Mouse (Mus musculus): ENCODE results near the gene Srpk2. TPM values are rescaled to one million over a fixed set of nuclear protein-coding genes. Genes with fewer than 3 reads are reported as not detected.

Gene Srpk2
- polyA plus RNA-seq, 1 experiment from 2014 or later: 112 TPM

DNA sequence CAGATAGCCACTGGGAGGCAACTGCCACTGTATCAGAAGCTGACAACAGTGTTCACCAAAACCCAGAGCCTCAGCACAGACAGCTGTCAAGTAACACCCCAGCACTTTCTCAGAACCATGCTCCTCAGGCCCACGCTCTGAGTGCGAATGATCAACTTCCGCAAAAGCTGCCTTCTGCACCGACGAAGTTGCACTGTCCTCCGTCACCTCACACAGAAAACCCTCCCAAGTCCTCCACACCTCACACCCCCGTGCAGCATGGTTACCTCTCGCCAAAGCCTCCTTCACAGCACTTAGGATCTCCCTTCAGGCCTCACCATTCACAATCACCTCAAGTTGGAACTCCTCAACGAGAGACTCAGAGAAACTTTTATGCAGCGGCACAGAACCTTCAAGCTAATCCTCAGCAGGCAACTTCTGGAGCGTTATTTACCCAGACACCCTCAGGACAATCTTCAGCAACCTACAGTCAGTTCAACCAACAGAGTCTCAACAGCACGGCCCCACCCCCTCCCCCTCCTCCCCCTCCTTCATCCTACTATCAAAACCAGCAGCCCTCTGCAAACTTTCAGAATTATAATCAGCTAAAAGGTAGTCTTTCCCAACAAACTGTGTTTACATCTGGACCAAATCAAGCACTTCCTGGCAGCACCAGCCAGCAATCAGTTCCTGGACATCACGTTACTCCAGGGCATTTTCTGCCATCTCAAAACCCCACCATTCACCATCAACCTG, 182.7 kb downstream of the Srpk2 start:
- WGBS: 73% methylated on average over 13 of the region's 13 CpGs
- Histone ChIP-seq H3K27me3 (ENCODE audit: control insufficient read depth, insufficient read depth, low read depth, low read length) (no peaks in the 10 kb centered on the region), H3K4me2 (ENCODE audit: low read length) (no peak overlapping the region), H3K4me1 (ENCODE audit: control insufficient read depth, insufficient read depth, low read length) (no peaks in the 10 kb centered on the region), H3K9me3 (replicated peaks; ENCODE audit: control insufficient read depth, low read length, poor library complexity, severe bottlenecking) (no peaks in the 10 kb centered on the region), H3K36me3 (ENCODE audit: control insufficient read depth, insufficient read depth, low read length) (peaks cover 40% of the 10 kb centered on the region), H3K9ac (ENCODE audit: low read depth, low read length) (no peak overlapping the region), H3K27ac (ENCODE audit: low read length) (no peak overlapping the region), H3K4me3 (ENCODE audit: low read depth, low read length) (no peak overlapping the region)
- ATAC-seq: 0 out of 2 replicates have a peak, but pooled peaks have one; percentile 24

DNA sequence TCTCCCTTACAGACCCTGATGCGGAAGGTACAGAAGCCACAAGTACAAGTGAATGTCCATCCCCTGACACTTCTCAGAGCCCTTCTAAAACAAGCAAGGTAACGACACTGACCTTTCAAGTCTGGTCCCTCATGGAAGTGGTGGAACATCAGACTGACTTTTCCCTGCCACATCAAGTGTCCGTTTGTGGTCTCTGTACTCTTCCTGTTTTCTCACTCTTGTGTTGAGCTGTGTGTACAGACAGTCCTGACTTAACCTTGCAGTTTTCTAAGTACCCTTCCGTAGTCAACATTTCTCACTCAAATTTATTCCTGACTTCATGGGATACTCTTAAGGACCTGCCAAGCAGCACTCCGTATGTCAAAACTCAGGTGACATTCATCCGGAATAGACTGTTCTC, 183.7 kb downstream of the Srpk2 start:
- no peak for ATAC-seq
- no peak overlapping the region for H3K27ac ChIP-seq (ENCODE audit: low read length)
- H3K36me3 ChIP-seq (ENCODE audit: control insufficient read depth, insufficient read depth, low read length): peaks cover 45% of the 10 kb centered on the region
- H3K4me1 ChIP-seq (ENCODE audit: control insufficient read depth, insufficient read depth, low read length): no peaks in the 10 kb centered on the region
- 89% methylated on average over 6 of the region's 6 CpGs for WGBS
- no peak overlapping the region for H3K4me3 ChIP-seq (ENCODE audit: low read depth, low read length)
- H3K9ac ChIP-seq (ENCODE audit: low read depth, low read length): no peak overlapping the region
- H3K9me3 ChIP-seq (replicated peaks; ENCODE audit: control insufficient read depth, low read length, poor library complexity, severe bottlenecking): no peaks in the 10 kb centered on the region
- no peaks in the 10 kb centered on the region for H3K27me3 ChIP-seq (ENCODE audit: control insufficient read depth, insufficient read depth, low read depth, low read length)
- H3K4me2 ChIP-seq (ENCODE audit: low read length): no peak overlapping the region

GRCm38 (mm10) chr5:23499257-23499656, 185.2 kb downstream of the Srpk2 start:
- ATAC-seq: no peak
- WGBS: 95% methylated on average over 16 of the region's 16 CpGs
- Histone ChIP-seq H3K27me3 (ENCODE audit: control insufficient read depth, insufficient read depth, low read depth, low read length) (no peaks in the 10 kb centered on the region), H3K27ac (ENCODE audit: low read length) (no peak overlapping the region), H3K4me2 (ENCODE audit: low read length) (no peak overlapping the region), H3K36me3 (ENCODE audit: control insufficient read depth, insufficient read depth, low read length) (peaks cover 51% of the 10 kb centered on the region), H3K9me3 (replicated peaks; ENCODE audit: control insufficient read depth, low read length, poor library complexity, severe bottlenecking) (no peaks in the 10 kb centered on the region), H3K9ac (ENCODE audit: low read depth, low read length) (no peak overlapping the region), H3K4me3 (ENCODE audit: low read depth, low read length) (no peak overlapping the region), H3K4me1 (ENCODE audit: control insufficient read depth, insufficient read depth, low read length) (no peaks in the 10 kb centered on the region)

- 87% methylated on average over 10 of the region's 10 CpGs for WGBS
- Histone ChIP-seq H3K4me1 (ENCODE audit: control insufficient read depth, insufficient read depth, low read length) (no peaks in the 10 kb centered on the region), H3K9me3 (replicated peaks; ENCODE audit: control insufficient read depth, low read length, poor library complexity, severe bottlenecking) (no peaks in the 10 kb centered on the region), H3K9ac (ENCODE audit: low read depth, low read length) (no peak overlapping the region), H3K27me3 (ENCODE audit: control insufficient read depth, insufficient read depth, low read depth, low read length) (no peaks in the 10 kb centered on the region), H3K4me2 (ENCODE audit: low read length) (no peak overlapping the region), H3K4me3 (ENCODE audit: low read depth, low read length) (no peak overlapping the region), H3K36me3 (ENCODE audit: control insufficient read depth, insufficient read depth, low read length) (peaks cover 55% of the 10 kb centered on the region), H3K27ac (ENCODE audit: low read length) (no peak overlapping the region)
- no peak for ATAC-seq
These were observed 186.5 kb downstream of the Srpk2 start for GRCm38 (mm10) chr5:23497920-23498319.

- Histone ChIP-seq H3K4me2 (ENCODE audit: low read length) (no peak overlapping the region), H3K27ac (ENCODE audit: low read length) (no peak overlapping the region), H3K27me3 (ENCODE audit: control insufficient read depth, insufficient read depth, low read depth, low read length) (no peaks in the 10 kb centered on the region), H3K9me3 (replicated peaks; ENCODE audit: control insufficient read depth, low read length, poor library complexity, severe bottlenecking) (no peaks in the 10 kb centered on the region), H3K9ac (ENCODE audit: low read depth, low read length) (no peak overlapping the region), H3K36me3 (ENCODE audit: control insufficient read depth, insufficient read depth, low read length) (peaks cover 51% of the 10 kb centered on the region), H3K4me3 (ENCODE audit: low read depth, low read length) (no peak overlapping the region), H3K4me1 (ENCODE audit: control insufficient read depth, insufficient read depth, low read length) (no peaks in the 10 kb centered on the region)
- no peak for ATAC-seq
- WGBS: 94% methylated on average over 5 of the region's 5 CpGs
These were observed 187.5 kb downstream of the Srpk2 start for GRCm38 (mm10) chr5:23496933-23497332.

- Histone ChIP-seq H3K27me3 (ENCODE audit: control insufficient read depth, insufficient read depth, low read depth, low read length) (no peaks in the 10 kb centered on the region), H3K4me1 (ENCODE audit: control insufficient read depth, insufficient read depth, low read length) (no peaks in the 10 kb centered on the region), H3K36me3 (ENCODE audit: control insufficient read depth, insufficient read depth, low read length) (peaks cover 46% of the 10 kb centered on the region), H3K9ac (ENCODE audit: low read depth, low read length) (no peak overlapping the region), H3K4me2 (ENCODE audit: low read length) (no peak overlapping the region), H3K4me3 (ENCODE audit: low read depth, low read length) (no peak overlapping the region), H3K9me3 (replicated peaks; ENCODE audit: control insufficient read depth, low read length, poor library complexity, severe bottlenecking) (no peaks in the 10 kb centered on the region), H3K27ac (ENCODE audit: low read length) (no peak overlapping the region)
- no peak for ATAC-seq
- WGBS: 92% methylated on average over 3 of the region's 3 CpGs
These were observed 188.0 kb downstream of the Srpk2 start for GRCm38 (mm10) chr5:23496396-23496795.

- no peak overlapping the region for H3K4me3 ChIP-seq (ENCODE audit: low read depth, low read length)
- WGBS: 49% methylated on average over 2 of the region's 2 CpGs
- peak; percentile 75; the same call in 1 of the 2 replicates for ATAC-seq
- H3K9ac ChIP-seq (ENCODE audit: low read depth, low read length): no peak overlapping the region
- no peaks in the 10 kb centered on the region for H3K9me3 ChIP-seq (replicated peaks; ENCODE audit: control insufficient read depth, low read length, poor library complexity, severe bottlenecking)
- H3K27me3 ChIP-seq (ENCODE audit: control insufficient read depth, insufficient read depth, low read depth, low read length): no peaks in the 10 kb centered on the region
- H3K4me2 ChIP-seq (ENCODE audit: low read length): no peak overlapping the region
- no peaks in the 10 kb centered on the region for H3K4me1 ChIP-seq (ENCODE audit: control insufficient read depth, insufficient read depth, low read length)
- H3K36me3 ChIP-seq (ENCODE audit: control insufficient read depth, insufficient read depth, low read length): peaks cover 37% of the 10 kb centered on the region
- H3K27ac ChIP-seq (ENCODE audit: low read length): no peak overlapping the region
These were observed 193.6 kb downstream of the Srpk2 start for GRCm38 (mm10) chr5:23490797-23491196.

- no peak overlapping the region for H3K4me2 ChIP-seq (ENCODE audit: low read length)
- ATAC-seq: no peak
- H3K27me3 ChIP-seq (ENCODE audit: control insufficient read depth, insufficient read depth, low read depth, low read length): no peaks in the 10 kb centered on the region
- peaks cover 33% of the 10 kb centered on the region for H3K36me3 ChIP-seq (ENCODE audit: control insufficient read depth, insufficient read depth, low read length)
- no peak overlapping the region for H3K9ac ChIP-seq (ENCODE audit: low read depth, low read length)
- no peak overlapping the region for H3K27ac ChIP-seq (ENCODE audit: low read length)
- no peak overlapping the region for H3K4me3 ChIP-seq (ENCODE audit: low read depth, low read length)
- H3K9me3 ChIP-seq (replicated peaks; ENCODE audit: control insufficient read depth, low read length, poor library complexity, severe bottlenecking): no peaks in the 10 kb centered on the region
- 93% methylated on average over 4 of the region's 4 CpGs for WGBS
- H3K4me1 ChIP-seq (ENCODE audit: control insufficient read depth, insufficient read depth, low read length): no peaks in the 10 kb centered on the region
These were observed 195.2 kb downstream of the Srpk2 start for GRCm38 (mm10) chr5:23489231-23489630.

DNA sequence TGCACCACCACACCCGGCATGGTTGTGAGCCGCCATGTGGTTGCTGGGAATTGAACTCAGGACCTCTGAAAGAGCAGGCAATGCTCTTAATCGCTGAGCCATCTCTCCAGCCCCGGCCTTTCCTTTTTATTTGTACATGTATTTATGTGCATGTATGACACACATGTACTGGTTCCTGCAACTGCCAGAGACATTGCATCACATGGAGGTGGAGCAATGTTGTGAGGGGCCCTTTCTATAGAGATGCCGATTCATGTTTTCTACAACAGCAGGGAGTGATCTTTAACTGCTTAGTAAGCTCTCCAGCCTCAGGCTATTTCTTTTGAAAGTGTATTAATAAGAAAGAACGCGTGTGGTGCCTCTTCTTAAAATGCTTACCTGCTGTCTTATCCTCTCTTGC, 200.6 kb downstream of the Srpk2 start:
- Histone ChIP-seq H3K9ac (ENCODE audit: low read depth, low read length) (no peak overlapping the region), H3K4me2 (ENCODE audit: low read length) (no peak overlapping the region), H3K4me1 (ENCODE audit: control insufficient read depth, insufficient read depth, low read length) (no peaks in the 10 kb centered on the region), H3K4me3 (ENCODE audit: low read depth, low read length) (no peak overlapping the region), H3K27ac (ENCODE audit: low read length) (no peak overlapping the region), H3K27me3 (ENCODE audit: control insufficient read depth, insufficient read depth, low read depth, low read length) (no peaks in the 10 kb centered on the region), H3K36me3 (ENCODE audit: control insufficient read depth, insufficient read depth, low read length) (peaks cover 34% of the 10 kb centered on the region), H3K9me3 (replicated peaks; ENCODE audit: control insufficient read depth, low read length, poor library complexity, severe bottlenecking) (no peaks in the 10 kb centered on the region)
- 91% methylated on average over 7 of the region's 7 CpGs for WGBS
- no peak for ATAC-seq

Data from midbrain, embryonic 16.5 days (tissue).